Mouse (Mus musculus) cerebellum, adult 2 months (tissue): ENCODE measurements at regions not wholly inside any gene's neighbourhood (a gene's known extent, or its start where the extent isn't known, plus 50 kb on each side); places are given as distances from the start of the nearest gene placed in this dataset.

Experiments
- DNase-seq, 2 experiments: peaks; one replicate each; pipeline ENCODE4 v3.0.0; 2021
- H3K27ac ChIP-seq: fragments of 200-500 bp; 2 replicates; pipeline ENCODE4 v1.5.1; 2012; ENCODE audit warnings: low read length, control low read depth, inconsistent platforms; ENCODE audit not compliant: insufficient read depth
- H3K27me3 ChIP-seq: fragments of 200-500 bp; 2 replicates; pipeline ENCODE4 v1.6.1; 2012; ENCODE audit warnings: inconsistent platforms, mild to moderate bottlenecking, low read length, moderate library complexity; ENCODE audit not compliant: control insufficient read depth, insufficient read depth
- H3K4me1 ChIP-seq: fragments of 200-500 bp; 2 replicates; pipeline ENCODE4 v1.6.1; 2011; ENCODE audit warnings: low read length; ENCODE audit not compliant: control insufficient read depth, insufficient read depth
- H3K4me3 ChIP-seq: fragments of 200-500 bp; replicated peaks from 2 replicates; pipeline ENCODE3; 2011; ENCODE audit warnings: mild to moderate bottlenecking, low read depth, low read length, control low read depth; ENCODE audit not compliant: insufficient read depth
- CTCF ChIP-seq: fragments of 200-500 bp; IDR thresholded peaks from 2 replicates; pipeline ENCODE4 v1.5.1; 2011; ENCODE audit warnings: low read depth, mild to moderate bottlenecking, control low read depth, low read length, moderate library complexity, borderline replicate concordance; ENCODE audit not compliant: insufficient read depth
- POLR2A ChIP-seq: fragments of 200-500 bp; IDR thresholded peaks from 2 replicates; pipeline ENCODE4 v1.6.1; 2011; ENCODE audit warnings: low read length, control low read depth, borderline replicate concordance; ENCODE audit not compliant: insufficient read depth
- WGBS: fragments of 180-500 bp; shearing (Covaris S2); methylation state at CpG from one replicate; pipeline ENCODE4 v1.1.7; 2018; 5-methylcytosine and 5-hydroxymethylcytosine counted together

DNA sequence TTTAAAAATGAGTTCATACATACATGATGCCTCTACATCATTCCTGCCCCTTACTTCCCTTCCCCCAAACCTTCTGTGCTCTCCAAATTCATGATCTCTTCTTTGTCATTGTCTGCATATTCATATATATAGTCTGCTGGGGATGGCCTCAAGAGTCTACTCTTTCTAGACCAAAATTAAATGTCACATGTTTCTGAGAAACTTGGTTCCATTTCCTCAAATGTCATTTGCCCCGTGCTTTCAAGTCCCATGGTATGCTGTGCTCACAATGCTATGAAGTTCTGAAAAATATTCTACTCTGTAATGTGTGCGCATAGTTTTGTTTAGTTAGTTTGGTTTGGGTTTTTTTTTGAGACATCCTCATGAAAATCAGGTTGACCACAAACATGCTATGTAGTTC lies 81.4 kb upstream of the Tank start:
- 97% methylated on average over 2 of the region's 2 CpGs for WGBS

GRCm38 (mm10) chr2:61493918-61494712 lies 84.3 kb upstream of the Tank start:
- no peaks in the 10 kb centered on the region for H3K27me3 ChIP-seq
- DNase-seq = peak; percentile 64 to 81
- peaks cover 5% of the 10 kb centered on the region; the same call in 1 of the 2 replicates for H3K4me1 ChIP-seq
- no peak overlapping the region for H3K27ac ChIP-seq
- TF ChIP-seq CTCF = peak; percentile 69; the same call in 1 of the 2 replicates
- TF ChIP-seq POLR2A = no peak
- peak overlapping the region; percentile 20 for H3K4me3 ChIP-seq
- 44% methylated on average over 11 of the region's 11 CpGs for WGBS

More for the DNA sequence above, 81.4 kb upstream of the Tank start:
- Histone ChIP-seq H3K4me1 (peaks cover 5% of the 10 kb centered on the region; the same call in 1 of the 2 replicates), H3K4me3 (no peak overlapping the region), H3K27me3 (no peaks in the 10 kb centered on the region), H3K27ac (no peak overlapping the region)
- no peak for DNase-seq
- no peak for TF ChIP-seq POLR2A
- TF ChIP-seq CTCF = no peak

- Histone ChIP-seq H3K27me3 (no peaks in the 10 kb centered on the region), H3K27ac (no peak overlapping the region), H3K4me1 (peaks cover 5% of the 10 kb centered on the region; the same call in 1 of the 2 replicates), H3K4me3 (no peak overlapping the region)
- peak in 1 of 2 experiments; percentile 15 for DNase-seq
- WGBS = 66% methylated on average over 6 of the region's 6 CpGs
- no peak for TF ChIP-seq POLR2A
- peak; percentile 48; the same call in 1 of the 2 replicates for TF ChIP-seq CTCF
Observed at GRCm38 (mm10) chr2:61492043-61492743, 86.2 kb upstream of the Tank start.

DNA sequence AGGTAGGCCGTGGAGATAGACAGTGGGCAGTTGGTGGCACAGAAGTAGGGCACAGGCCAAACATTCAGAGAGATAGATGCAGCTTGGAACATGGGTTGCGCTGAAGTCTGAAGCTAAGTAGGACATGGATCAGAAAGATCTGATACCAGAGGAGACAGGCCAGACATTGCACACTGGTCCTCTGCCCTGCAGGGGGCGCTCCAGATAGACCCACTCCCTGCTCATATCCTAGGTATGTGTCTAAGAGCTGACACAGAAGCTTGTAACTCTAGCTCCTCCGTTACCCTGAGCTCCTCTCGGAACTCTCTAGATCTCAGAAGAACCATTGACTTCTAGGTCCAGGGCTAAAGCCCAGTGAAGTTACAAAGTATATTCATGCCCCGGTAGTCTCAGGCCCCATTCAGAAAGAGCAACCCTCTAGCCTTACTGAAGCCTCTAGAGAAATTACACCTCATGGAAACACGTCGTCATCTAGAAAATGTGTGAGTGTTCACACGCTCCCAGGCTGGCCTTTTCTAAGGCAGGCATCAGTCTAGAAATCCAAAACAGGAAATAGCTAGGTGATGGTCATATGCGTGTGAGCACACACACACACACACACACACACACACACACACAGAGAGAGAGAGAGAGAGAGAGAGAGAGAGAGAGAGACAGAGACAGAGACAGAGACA lies 87.8 kb upstream of the Tank start:
- Histone ChIP-seq H3K27me3 (no peaks in the 10 kb centered on the region; the same call in 1 of the 2 replicates), H3K4me3 (no peak overlapping the region), H3K4me1 (peaks cover 5% of the 10 kb centered on the region; the same call in 1 of the 2 replicates), H3K27ac (no peak overlapping the region)
- 89% methylated on average over 10 of the region's 10 CpGs for WGBS
- TF ChIP-seq CTCF (0 out of 2 replicates have a peak, but pooled peaks have one; percentile 5), POLR2A (no peak)
- no peak for DNase-seq

DNA sequence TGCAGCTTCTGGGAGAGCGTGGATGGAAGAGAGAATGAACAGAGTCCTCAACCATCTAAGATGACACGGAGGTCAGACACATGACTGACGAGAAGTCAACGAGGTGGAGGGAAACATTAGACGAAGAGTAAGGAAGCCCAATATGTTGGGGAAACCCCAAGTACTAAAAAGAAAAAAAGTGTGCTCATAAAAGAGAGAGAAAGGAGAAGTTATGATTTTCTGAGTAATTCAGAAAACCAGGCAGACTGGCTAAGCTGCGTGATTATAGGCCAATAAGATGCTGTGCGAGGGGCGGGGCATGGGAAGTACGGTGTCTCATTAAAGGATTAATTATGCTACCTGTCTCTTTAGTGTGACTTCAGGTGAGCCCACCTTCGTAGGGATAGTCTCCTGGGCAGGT lies 88.6 kb upstream of the Tank start:
- no peak for DNase-seq
- WGBS = 93% methylated on average over 10 of the region's 10 CpGs
- no peak for TF ChIP-seq POLR2A
- no peak for TF ChIP-seq CTCF
- H3K27me3 ChIP-seq = no peaks in the 10 kb centered on the region; the same call in 1 of the 2 replicates
- peaks cover 5% of the 10 kb centered on the region; the same call in 1 of the 2 replicates for H3K4me1 ChIP-seq
- no peak overlapping the region for H3K27ac ChIP-seq
- H3K4me3 ChIP-seq = no peak overlapping the region

GRCm38 (mm10) chr2:61483820-61484219 lies 94.6 kb upstream of the Tank start:
- TF ChIP-seq CTCF (no peak), POLR2A (no peak)
- Histone ChIP-seq H3K4me3 (no peak overlapping the region), H3K27me3 (no peaks in the 10 kb centered on the region; the same call in 1 of the 2 replicates), H3K27ac (no peak overlapping the region), H3K4me1 (no peaks in the 10 kb centered on the region)
- no peak for DNase-seq
- 67% methylated on average over 1 of the region's 1 CpGs for WGBS

DNA sequence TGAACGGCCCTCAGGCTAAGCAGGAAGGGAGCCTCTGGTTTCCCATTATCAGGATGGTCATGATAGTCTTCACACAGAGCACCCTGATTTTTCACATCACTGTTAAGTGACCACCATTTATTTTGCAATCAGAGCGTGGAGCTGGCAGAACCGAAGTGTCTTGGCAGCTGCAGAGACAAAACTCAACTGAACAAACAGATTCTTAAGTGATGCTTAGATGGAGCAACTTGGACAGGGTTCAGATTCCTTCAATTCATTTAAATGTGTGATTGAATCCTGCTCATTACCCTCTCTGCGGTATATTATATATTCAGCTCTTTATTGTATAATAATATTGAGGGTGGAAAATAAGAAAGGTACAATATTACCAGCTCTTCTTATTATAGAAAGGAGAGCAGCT lies 101.7 kb upstream of the Tank start:
- Histone ChIP-seq H3K4me3 (no peak overlapping the region), H3K27ac (no peak overlapping the region), H3K4me1 (no peaks in the 10 kb centered on the region), H3K27me3 (no peaks in the 10 kb centered on the region)
- WGBS = 61% methylated on average over 4 of the region's 4 CpGs
- no peak for DNase-seq
- no peak for TF ChIP-seq POLR2A
- no peak for TF ChIP-seq CTCF

DNA sequence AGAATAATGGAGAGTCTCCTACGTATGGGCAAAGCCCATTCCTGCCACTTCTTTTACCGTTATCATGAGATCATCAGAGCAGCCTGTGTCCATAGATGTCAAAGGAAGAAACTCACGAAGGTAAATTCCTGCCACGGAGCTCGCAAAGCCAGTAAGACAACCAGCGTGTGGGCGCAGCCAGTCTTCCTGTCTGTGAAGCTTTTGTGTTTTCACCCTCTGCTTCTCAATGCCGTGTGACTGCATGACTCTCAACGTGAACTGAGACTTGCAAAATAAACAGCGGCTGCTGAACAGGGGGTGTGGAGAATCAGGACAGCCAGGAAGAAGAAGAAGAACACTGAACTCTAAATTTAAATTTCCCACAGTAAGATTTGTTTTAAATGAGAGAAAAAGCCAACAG lies 103.8 kb upstream of the Tank start:
- 69% methylated on average over 10 of the region's 10 CpGs for WGBS
- Histone ChIP-seq H3K27me3 (no peaks in the 10 kb centered on the region), H3K27ac (no peak overlapping the region), H3K4me1 (no peaks in the 10 kb centered on the region), H3K4me3 (no peak overlapping the region)
- DNase-seq = no peak
- TF ChIP-seq POLR2A = no peak
- no peak for TF ChIP-seq CTCF
